Mouse (Mus musculus) lung, adult 2 months (tissue): ENCODE measurements around the gene Pde4d.

Experiments used
- CTCF ChIP-seq: fragments of 200-500 bp; IDR thresholded peaks from 2 replicates; pipeline ENCODE4 v1.5.1; 2011; ENCODE audit warnings: mild to moderate bottlenecking, low read length, control low read depth; ENCODE audit not compliant: insufficient read depth
- POLR2A ChIP-seq: fragments of 200-500 bp; IDR thresholded peaks from 2 replicates; pipeline ENCODE4 v1.6.1; 2011; ENCODE audit warnings: low read depth, mild to moderate bottlenecking, control low read depth, low read length, borderline replicate concordance; ENCODE audit errors: extremely low read depth

- TF ChIP-seq POLR2A (no peak), CTCF (no peak)
These were observed 818.5 kb downstream of the Pde4d start for GRCm38 (mm10) chr13:109268253-109268652.
